Mouse (Mus musculus): Measurements from ENCODE around the gene Kpnb1. TPM values are rescaled to one million over a fixed set of nuclear protein-coding genes. Genes with fewer than 3 reads are reported as not detected.

Gene Kpnb1
- polyA plus RNA-seq, 1 experiment from 2014 or later = 65.8 TPM

- Histone ChIP-seq H3K9ac (no peak overlapping the region), H3K27ac (no peak overlapping the region), H3K9me3 (no peaks in the 10 kb centered on the region), H3K36me3 (peaks cover 56% of the 10 kb centered on the region), H3K27me3 (no peaks in the 10 kb centered on the region), H3K4me1 (peaks cover 17% of the 10 kb centered on the region), H3K4me3 (no peak overlapping the region), H3K4me2 (replicated peaks) (no peak overlapping the region)
- WGBS = 77% methylated on average over 5 of the region's 5 CpGs
- no peak for ATAC-seq (ENCODE audit: insufficient number of reproducible peaks, insufficient read depth, low FRiP score, low TSS enrichment)
These were observed 2.8 kb downstream of the Kpnb1 start for GRCm38 (mm10) chr11:97184875-97185274.

GRCm38 (mm10) chr11:97182446-97182845, 5.2 kb downstream of the Kpnb1 start:
- H3K4me2 ChIP-seq (replicated peaks) = no peak overlapping the region
- H3K9me3 ChIP-seq = no peaks in the 10 kb centered on the region
- peaks cover 79% of the 10 kb centered on the region for H3K36me3 ChIP-seq
- H3K27ac ChIP-seq = no peak overlapping the region
- 92% methylated on average over 3 of the region's 3 CpGs for WGBS
- H3K27me3 ChIP-seq = no peaks in the 10 kb centered on the region
- no peak overlapping the region for H3K4me3 ChIP-seq
- no peak for ATAC-seq (ENCODE audit: insufficient number of reproducible peaks, insufficient read depth, low FRiP score, low TSS enrichment)
- H3K4me1 ChIP-seq = peaks cover 17% of the 10 kb centered on the region
- H3K9ac ChIP-seq = no peak overlapping the region

- WGBS = 75% methylated on average over 5 of the region's 5 CpGs
These were observed 6.6 kb downstream of the Kpnb1 start for GRCm38 (mm10) chr11:97181061-97181460.

GRCm38 (mm10) chr11:97178198-97178597, 9.5 kb downstream of the Kpnb1 start:
- H3K27ac ChIP-seq = no peak overlapping the region
- 95% methylated on average over 2 of the region's 2 CpGs for WGBS
- H3K9ac ChIP-seq = no peak overlapping the region
- no peak overlapping the region for H3K4me3 ChIP-seq
- H3K9me3 ChIP-seq = no peaks in the 10 kb centered on the region
- no peaks in the 10 kb centered on the region for H3K27me3 ChIP-seq
- H3K4me2 ChIP-seq (replicated peaks) = no peak overlapping the region
- peaks cover 98% of the 10 kb centered on the region for H3K36me3 ChIP-seq
- ATAC-seq (ENCODE audit: insufficient number of reproducible peaks, insufficient read depth, low FRiP score, low TSS enrichment) = no peak
- no peaks in the 10 kb centered on the region for H3K4me1 ChIP-seq

More at GRCm38 (mm10) chr11:97181061-97181460, 6.6 kb downstream of the Kpnb1 start:
- Histone ChIP-seq H3K4me1 (peaks cover 12% of the 10 kb centered on the region), H3K27ac (no peak overlapping the region), H3K27me3 (no peaks in the 10 kb centered on the region), H3K36me3 (peaks cover 93% of the 10 kb centered on the region), H3K9me3 (no peaks in the 10 kb centered on the region), H3K4me3 (no peak overlapping the region), H3K9ac (no peak overlapping the region), H3K4me2 (replicated peaks) (no peak overlapping the region)
- ATAC-seq (ENCODE audit: insufficient number of reproducible peaks, insufficient read depth, low FRiP score, low TSS enrichment) = no peak

GRCm38 (mm10) chr11:97176851-97177250, 10.8 kb downstream of the Kpnb1 start:
- H3K4me2 ChIP-seq (replicated peaks) = no peak overlapping the region
- H3K27me3 ChIP-seq = no peaks in the 10 kb centered on the region
- no peak overlapping the region for H3K4me3 ChIP-seq
- H3K36me3 ChIP-seq = peaks cover 95% of the 10 kb centered on the region
- no peak overlapping the region for H3K27ac ChIP-seq
- no peaks in the 10 kb centered on the region for H3K4me1 ChIP-seq
- ATAC-seq (ENCODE audit: insufficient number of reproducible peaks, insufficient read depth, low FRiP score, low TSS enrichment) = no peak
- WGBS = 49% methylated on average over 3 of the region's 3 CpGs
- no peak overlapping the region for H3K9ac ChIP-seq
- no peaks in the 10 kb centered on the region for H3K9me3 ChIP-seq

GRCm38 (mm10) chr11:97175499-97175898, 12.2 kb downstream of the Kpnb1 start:
- H3K4me1 ChIP-seq = no peaks in the 10 kb centered on the region
- peaks cover 95% of the 10 kb centered on the region for H3K36me3 ChIP-seq
- H3K9me3 ChIP-seq = no peaks in the 10 kb centered on the region
- no peak overlapping the region for H3K4me2 ChIP-seq (replicated peaks)
- H3K4me3 ChIP-seq = no peak overlapping the region
- ATAC-seq (ENCODE audit: insufficient number of reproducible peaks, insufficient read depth, low FRiP score, low TSS enrichment) = no peak
- 90% methylated on average over 7 of the region's 7 CpGs for WGBS
- H3K27me3 ChIP-seq = no peaks in the 10 kb centered on the region
- H3K9ac ChIP-seq = no peak overlapping the region
- H3K27ac ChIP-seq = no peak overlapping the region

GRCm38 (mm10) chr11:97160341-97160740, 27.3 kb downstream of the Kpnb1 start:
- no peak overlapping the region for H3K27ac ChIP-seq
- H3K4me1 ChIP-seq = no peaks in the 10 kb centered on the region
- no peaks in the 10 kb centered on the region for H3K27me3 ChIP-seq
- no peaks in the 10 kb centered on the region for H3K9me3 ChIP-seq
- ATAC-seq (ENCODE audit: insufficient number of reproducible peaks, insufficient read depth, low FRiP score, low TSS enrichment) = no peak
- H3K36me3 ChIP-seq = peaks cover 90% of the 10 kb centered on the region
- no peak overlapping the region for H3K4me2 ChIP-seq (replicated peaks)
- H3K9ac ChIP-seq = no peak overlapping the region
- H3K4me3 ChIP-seq = no peak overlapping the region
- WGBS = 67% methylated on average over 6 of the region's 6 CpGs

- Histone ChIP-seq H3K27me3 (no peaks in the 10 kb centered on the region), H3K4me1 (peaks cover 20% of the 10 kb centered on the region), H3K9me3 (no peaks in the 10 kb centered on the region), H3K4me3 (no peak overlapping the region), H3K27ac (no peak overlapping the region), H3K4me2 (replicated peaks) (no peak overlapping the region), H3K9ac (no peak overlapping the region), H3K36me3 (peaks cover 61% of the 10 kb centered on the region)
- ATAC-seq (ENCODE audit: insufficient number of reproducible peaks, insufficient read depth, low FRiP score, low TSS enrichment) = no peak
- 78% methylated on average over 7 of the region's 7 CpGs for WGBS
These were observed 30.7 kb downstream of the Kpnb1 start for GRCm38 (mm10) chr11:97156999-97157398.

- peak overlapping the region; percentile 61; the same call in 1 of the 2 replicates for H3K4me3 ChIP-seq
- no peak for ATAC-seq (ENCODE audit: insufficient number of reproducible peaks, insufficient read depth, low FRiP score, low TSS enrichment)
- WGBS = 26% methylated on average over 10 of the region's 10 CpGs
- peaks cover 44% of the 10 kb centered on the region for H3K4me1 ChIP-seq
- no peaks in the 10 kb centered on the region for H3K9me3 ChIP-seq
- no peak overlapping the region for H3K27ac ChIP-seq
- H3K27me3 ChIP-seq = peaks cover 4% of the 10 kb centered on the region; the same call in 1 of the 2 replicates
- H3K9ac ChIP-seq = no peak overlapping the region
- peaks cover 31% of the 10 kb centered on the region for H3K36me3 ChIP-seq
- H3K4me2 ChIP-seq (replicated peaks) = peak overlapping the region; percentile 69; the same call in 1 of the 2 replicates
These were observed 34.9 kb downstream of the Kpnb1 start for GRCm38 (mm10) chr11:97152662-97153287.

- Histone ChIP-seq H3K4me2 (replicated peaks) (peak overlapping the region; percentile 69), H3K9ac (peak overlapping the region; percentile 88; the same call in 1 of the 2 replicates), H3K9me3 (no peaks in the 10 kb centered on the region), H3K27me3 (peaks cover 4% of the 10 kb centered on the region; the same call in 1 of the 2 replicates), H3K4me1 (peaks cover 45% of the 10 kb centered on the region), H3K27ac (no peak overlapping the region), H3K4me3 (peak overlapping the region; percentile 61), H3K36me3 (peaks cover 31% of the 10 kb centered on the region)
- ATAC-seq (ENCODE audit: insufficient number of reproducible peaks, insufficient read depth, low FRiP score, low TSS enrichment) = no peak
- WGBS = 2% methylated on average over 11 of the region's 11 CpGs
These were observed 35.7 kb downstream of the Kpnb1 start for GRCm38 (mm10) chr11:97152023-97152426.

GRCm38 (mm10) chr11:97151343-97151801, 36.3 kb downstream of the Kpnb1 start, which contains the start of gene Tbkbp1:
Tbkbp1 (minus strand) TSS chr11:97151495.
- peak; percentile 5; the same call in 1 of the 2 replicates for ATAC-seq (ENCODE audit: insufficient number of reproducible peaks, insufficient read depth, low FRiP score, low TSS enrichment)
- Histone ChIP-seq H3K4me3 (peak within 1 kb of the TSS; percentile 61), H3K9ac (peak within 1 kb of the TSS; percentile 88), H3K27me3 (peaks cover 4% of the 10 kb centered on the region; the same call in 1 of the 2 replicates), H3K9me3 (no peaks in the 10 kb centered on the region), H3K27ac (peak within 1 kb of the TSS; percentile 92), H3K4me1 (peaks cover 51% of the 10 kb centered on the region), H3K36me3 (peaks cover 32% of the 10 kb centered on the region), H3K4me2 (replicated peaks) (peak within 1 kb of the TSS; percentile 69)
- 1% methylated on average over 33 of the region's 64 CpGs for WGBS

Measured in embryonic facial prominence, embryonic 12.5 days (tissue).